19 mouse cellular contexts compared by ENCODE assay signal in genomic region chr7:141483114-141483653, GRCm38 (mm10). TPM values are rescaled to one million over a fixed set of nuclear protein-coding genes. Genes with fewer than 3 reads are reported as not detected.
A peak's percentile ranks its signal among the peaks of the same experiment; 100 is the strongest.
DNase-seq lines count a peak whose midpoint lies in the region; ATAC-seq lines count a peak whose summit lies in the region.
"Had no signal": no experiment of that assay in that cellular context is flagged by ENCODE, and none has a peak within 500 bp of the region (broad histone marks: within the 10 kb centered on the region; RNA-seq: fewer than 3 reads in every experiment).

No protein-coding gene starts in this region.

- H3K4me2 ChIP-seq in midbrain, embryonic 11.5 days, result no peak overlapping the region; the same call in 1 of the 2 replicates
- H3K4me2 ChIP-seq in forebrain, embryonic 14.5 days (ENCODE audit: low read length), result peak overlapping the region; percentile 89; the same call in 1 of the 2 replicates
- peak overlapping the region; percentile 87 for H3K4me2 ChIP-seq in hindbrain, embryonic 16.5 days (ENCODE audit: low read length)
- H3K4me2 ChIP-seq in neural tube, embryonic 14.5 days (ENCODE audit: low read depth, low read length), result peak overlapping the region; percentile 88

- WGBS in midbrain, embryonic 10.5 days, result 78% methylated on average over 6 of the region's 6 CpGs
- WGBS in midbrain, embryonic 11.5 days, result 81% methylated on average over 5 of the region's 6 CpGs
- 79% methylated on average over 6 of the region's 6 CpGs for WGBS in forebrain, embryonic 14.5 days
- WGBS in hindbrain, embryonic 16.5 days, result 76% methylated on average over 6 of the region's 6 CpGs
- 77% methylated on average over 6 of the region's 6 CpGs for WGBS in neural tube, embryonic 14.5 days

- peak overlapping the region; percentile 74; the same call in 1 of the 2 replicates for H3K4me3 ChIP-seq in midbrain, embryonic 10.5 days
- no peak overlapping the region for H3K4me3 ChIP-seq in midbrain, embryonic 11.5 days (ENCODE audit: low read depth, low read length)
- H3K4me3 ChIP-seq in forebrain, embryonic 14.5 days (ENCODE audit: low read depth, low read length), result no peak overlapping the region
- peak overlapping the region; percentile 73 for H3K4me3 ChIP-seq in hindbrain, embryonic 16.5 days (ENCODE audit: low read length)
- peak overlapping the region; percentile 65 for H3K4me3 ChIP-seq in neural tube, embryonic 14.5 days (ENCODE audit: low read depth, low read length)

- H3K9me3 ChIP-seq in midbrain, embryonic 10.5 days (replicated peaks), result no peaks in the 10 kb centered on the region
- H3K9me3 ChIP-seq in midbrain, embryonic 11.5 days (ENCODE audit: control insufficient read depth, low read length), result no peaks in the 10 kb centered on the region
- H3K9me3 ChIP-seq in forebrain, embryonic 14.5 days (replicated peaks; ENCODE audit: control insufficient read depth, low read length), result no peaks in the 10 kb centered on the region
- no peaks in the 10 kb centered on the region for H3K9me3 ChIP-seq in hindbrain, embryonic 16.5 days (ENCODE audit: control insufficient read depth, low read length)
- no peaks in the 10 kb centered on the region for H3K9me3 ChIP-seq in neural tube, embryonic 14.5 days (ENCODE audit: control insufficient read depth, low read length)
- H3K9me3 ChIP-seq: lung, embryonic 15.5 days had no signal

- peaks cover 30% of the 10 kb centered on the region for H3K4me1 ChIP-seq in midbrain, embryonic 10.5 days
- H3K4me1 ChIP-seq in midbrain, embryonic 11.5 days (ENCODE audit: control insufficient read depth, insufficient read depth, low read length), result peaks cover 10% of the 10 kb centered on the region; the same call in 1 of the 2 replicates
- H3K4me1 ChIP-seq in forebrain, embryonic 14.5 days (ENCODE audit: control insufficient read depth, insufficient read depth, low read length), result peaks cover 14% of the 10 kb centered on the region
- peaks cover 36% of the 10 kb centered on the region for H3K4me1 ChIP-seq in hindbrain, embryonic 16.5 days (ENCODE audit: control insufficient read depth, insufficient read depth, low read depth, low read length)
- peaks cover 16% of the 10 kb centered on the region for H3K4me1 ChIP-seq in neural tube, embryonic 14.5 days (ENCODE audit: control insufficient read depth, insufficient read depth, low read length)

- H3K36me3 ChIP-seq in midbrain, embryonic 10.5 days, result no peaks in the 10 kb centered on the region
- H3K36me3 ChIP-seq in midbrain, embryonic 11.5 days (ENCODE audit: control insufficient read depth, insufficient read depth, low read length), result no peaks in the 10 kb centered on the region
- H3K36me3 ChIP-seq in forebrain, embryonic 14.5 days (ENCODE audit: control insufficient read depth, insufficient read depth, low read length), result no peaks in the 10 kb centered on the region
- H3K36me3 ChIP-seq in hindbrain, embryonic 16.5 days (ENCODE audit: control insufficient read depth, insufficient read depth, low read length), result no peaks in the 10 kb centered on the region
- no peaks in the 10 kb centered on the region for H3K36me3 ChIP-seq in neural tube, embryonic 14.5 days (ENCODE audit: control insufficient read depth, insufficient read depth, low read length)
- H3K36me3 ChIP-seq: lung, embryonic 15.5 days had no signal

- H3K9ac ChIP-seq in midbrain, embryonic 11.5 days (ENCODE audit: low read length), result no peak overlapping the region
- no peak overlapping the region for H3K9ac ChIP-seq in forebrain, embryonic 14.5 days (ENCODE audit: low read length)
- H3K9ac ChIP-seq in hindbrain, embryonic 16.5 days (ENCODE audit: low read depth, low read length), result no peak overlapping the region; the same call in 1 of the 2 replicates
- H3K9ac ChIP-seq in neural tube, embryonic 14.5 days (replicated peaks; ENCODE audit: low read depth, low read length), result peak overlapping the region; percentile 81; the same call in 1 of the 2 replicates

- H3K27ac ChIP-seq in midbrain, embryonic 10.5 days (replicated peaks), result no peak overlapping the region
- no peak overlapping the region for H3K27ac ChIP-seq in midbrain, embryonic 11.5 days (ENCODE audit: low read depth, low read length)
- no peak overlapping the region for H3K27ac ChIP-seq in forebrain, embryonic 14.5 days (ENCODE audit: low read depth, low read length)
- H3K27ac ChIP-seq in hindbrain, embryonic 16.5 days (ENCODE audit: low read depth, low read length), result no peak overlapping the region
- no peak overlapping the region for H3K27ac ChIP-seq in neural tube, embryonic 14.5 days (ENCODE audit: low read depth, low read length)
- H3K27ac ChIP-seq: left cerebral cortex, adult 2 months; lung, embryonic 15.5 days had no signal

- no peak for DNase-seq in midbrain, embryonic 10.5 days (ENCODE audit: low spot score)
- DNase-seq in midbrain, embryonic 11.5 days (ENCODE audit: low spot score, missing footprints), result no peak
- no peak for DNase-seq in forebrain, embryonic 14.5 days (ENCODE audit: low spot score)
- DNase-seq in left cerebral cortex, adult 8-10 months (ENCODE audit: low spot score in 2 of 2), result no peak
- no peak for DNase-seq in layer of hippocampus, postnatal 36 days
- no peak for DNase-seq in kidney, postnatal 36 days
- DNase-seq: heart, adult 11 months; heart, postnatal 14 days; kidney, adult 11 months; liver; retina, postnatal 1 day; spleen, adult 18-20 months; thymus, postnatal 36 days had no signal

- H3K27me3 ChIP-seq in midbrain, embryonic 10.5 days (ENCODE audit: low read depth, poor library complexity, severe bottlenecking), result peaks cover 40% of the 10 kb centered on the region
- H3K27me3 ChIP-seq in midbrain, embryonic 11.5 days (ENCODE audit: control insufficient read depth, insufficient read depth, low read length), result peaks cover 11% of the 10 kb centered on the region
- H3K27me3 ChIP-seq in forebrain, embryonic 14.5 days (replicated peaks; ENCODE audit: control insufficient read depth, insufficient read depth, low read length), result no peaks in the 10 kb centered on the region
- no peaks in the 10 kb centered on the region for H3K27me3 ChIP-seq in hindbrain, embryonic 16.5 days (replicated peaks; ENCODE audit: control insufficient read depth, insufficient read depth, low read length)
- peaks cover 4% of the 10 kb centered on the region; the same call in 1 of the 2 replicates for H3K27me3 ChIP-seq in neural tube, embryonic 14.5 days (ENCODE audit: control insufficient read depth, insufficient read depth, low read length)

- ATAC-seq in midbrain, embryonic 11.5 days (ENCODE audit: low FRiP score), result no peak
- ATAC-seq in forebrain, embryonic 14.5 days, result no peak
- ATAC-seq in hindbrain, embryonic 16.5 days, result no peak
- no peak for ATAC-seq in neural tube, embryonic 14.5 days (ENCODE audit: low read depth)
- ATAC-seq: activated CD4-positive, CD25-positive, alpha-beta regulatory T cell, adult 4 months; CD4-positive, CD25-positive, alpha-beta regulatory T cell, adult 4 months had no signal

RNA-seq across cellular contexts. Expression of gene Tspan4, which starts 8.1 kb away (rescaled TPM):
- 33.3 and 38.7 TPM in 2 replicates for polyA plus RNA-seq in midbrain, embryonic 10.5 days (2016; fragmentation: Nextera tagmentation; extraction: Ambion mirVana)
- polyA plus RNA-seq in midbrain, embryonic 11.5 days (2014; fragmentation: Nextera tagmentation; extraction: Ambion mirVana), result 26.9 and 28.6 TPM in 2 replicates
- polyA plus RNA-seq in forebrain, embryonic 14.5 days (2014; fragmentation: Nextera tagmentation; extraction: Ambion mirVana), result 29.9 and 30.9 TPM in 2 replicates
- 68.3 and 71.0 TPM in 2 replicates for polyA plus RNA-seq in hindbrain, embryonic 16.5 days (2015; fragmentation: Nextera tagmentation; extraction: Ambion mirVana)
- polyA plus RNA-seq in neural tube, embryonic 14.5 days (2014; fragmentation: Nextera tagmentation; extraction: Ambion mirVana), result 55.7 and 63.3 TPM in 2 replicates
- total RNA-seq in left cerebral cortex, adult 8-10 months (2022), result 10 to 100 TPM; 17.6 to 28.0 (median 23.9) TPM
- total RNA-seq in layer of hippocampus, postnatal 36 days (2021), result 10 to 100 TPM; 13.1 to 13.7 TPM

RNA-seq across cellular contexts. Expression of gene Polr2l, which starts 8.3 kb away (rescaled TPM):
- polyA plus RNA-seq in midbrain, embryonic 10.5 days (2016; fragmentation: Nextera tagmentation; extraction: Ambion mirVana), result 82.1 and 85.0 TPM in 2 replicates
- 63.5 and 74.2 TPM in 2 replicates for polyA plus RNA-seq in midbrain, embryonic 11.5 days (2014; fragmentation: Nextera tagmentation; extraction: Ambion mirVana)
- 72.2 and 79.3 TPM in 2 replicates for polyA plus RNA-seq in forebrain, embryonic 14.5 days (2014; fragmentation: Nextera tagmentation; extraction: Ambion mirVana)
- 72.4 and 75.8 TPM in 2 replicates for polyA plus RNA-seq in hindbrain, embryonic 16.5 days (2015; fragmentation: Nextera tagmentation; extraction: Ambion mirVana)
- 74.0 and 87.3 TPM in 2 replicates for polyA plus RNA-seq in neural tube, embryonic 14.5 days (2014; fragmentation: Nextera tagmentation; extraction: Ambion mirVana)
- total RNA-seq in left cerebral cortex, adult 8-10 months (2022), result 10 to 100 TPM; 32.2 to 42.4 (median 33.2) TPM
- 10 to 100 TPM; 42.8 to 44.9 TPM for total RNA-seq in layer of hippocampus, postnatal 36 days (2021)

RNA-seq across cellular contexts. Expression of gene Cd151, which starts 16.0 kb away (rescaled TPM):
- 17.3 and 17.6 TPM in 2 replicates for polyA plus RNA-seq in midbrain, embryonic 10.5 days (2016; fragmentation: Nextera tagmentation; extraction: Ambion mirVana)
- 32.5 and 36.6 TPM in 2 replicates for polyA plus RNA-seq in midbrain, embryonic 11.5 days (2014; fragmentation: Nextera tagmentation; extraction: Ambion mirVana)
- polyA plus RNA-seq in forebrain, embryonic 14.5 days (2014; fragmentation: Nextera tagmentation; extraction: Ambion mirVana), result 56.8 and 60.4 TPM in 2 replicates
- polyA plus RNA-seq in hindbrain, embryonic 16.5 days (2015; fragmentation: Nextera tagmentation; extraction: Ambion mirVana), result 23.0 and 24.7 TPM in 2 replicates
- polyA plus RNA-seq in neural tube, embryonic 14.5 days (2014; fragmentation: Nextera tagmentation; extraction: Ambion mirVana), result 43.3 and 49.6 TPM in 2 replicates
- 10 to 100 TPM; 30.2 to 35.5 (median 33.4) TPM for total RNA-seq in left cerebral cortex, adult 8-10 months (2022)
- 10 to 100 TPM; 21.4 to 21.5 TPM for total RNA-seq in layer of hippocampus, postnatal 36 days (2021)

RNA-seq across cellular contexts. Expression of gene Cracr2b, which starts 22.3 kb away (rescaled TPM):
- 4.1 and 6.9 TPM in 2 replicates for polyA plus RNA-seq in midbrain, embryonic 10.5 days (2016; fragmentation: Nextera tagmentation; extraction: Ambion mirVana)
- 2.7 and 5.3 TPM in 2 replicates for polyA plus RNA-seq in midbrain, embryonic 11.5 days (2014; fragmentation: Nextera tagmentation; extraction: Ambion mirVana)
- 3.0 and 4.3 TPM in 2 replicates for polyA plus RNA-seq in forebrain, embryonic 14.5 days (2014; fragmentation: Nextera tagmentation; extraction: Ambion mirVana)
- polyA plus RNA-seq in hindbrain, embryonic 16.5 days (2015; fragmentation: Nextera tagmentation; extraction: Ambion mirVana), result 7.9 and 10.8 TPM in 2 replicates
- 3.6 and 6.6 TPM in 2 replicates for polyA plus RNA-seq in neural tube, embryonic 14.5 days (2014; fragmentation: Nextera tagmentation; extraction: Ambion mirVana)
- total RNA-seq in left cerebral cortex, adult 8-10 months (2022), result 1 to 10 TPM; 3.9 to 5.4 (median 4.4) TPM
- 1 to 10 TPM; 3.9 to 6.0 TPM for total RNA-seq in layer of hippocampus, postnatal 36 days (2021)
- polyA plus RNA-seq: activated CD4-positive, CD25-positive, alpha-beta regulatory T cell, adult 4 months; CD4-positive, CD25-positive, alpha-beta regulatory T cell, adult 4 months had no signal

RNA-seq across cellular contexts. Expression of gene Pnpla2, which starts 28.2 kb away (rescaled TPM):
- polyA plus RNA-seq in midbrain, embryonic 10.5 days (2016; fragmentation: Nextera tagmentation; extraction: Ambion mirVana), result 15.2 and 17.5 TPM in 2 replicates
- polyA plus RNA-seq in midbrain, embryonic 11.5 days (2014; fragmentation: Nextera tagmentation; extraction: Ambion mirVana), result 12.7 and 14.0 TPM in 2 replicates
- 16.3 and 20.5 TPM in 2 replicates for polyA plus RNA-seq in forebrain, embryonic 14.5 days (2014; fragmentation: Nextera tagmentation; extraction: Ambion mirVana)
- 20.0 and 20.9 TPM in 2 replicates for polyA plus RNA-seq in hindbrain, embryonic 16.5 days (2015; fragmentation: Nextera tagmentation; extraction: Ambion mirVana)
- polyA plus RNA-seq in neural tube, embryonic 14.5 days (2014; fragmentation: Nextera tagmentation; extraction: Ambion mirVana), result 14.0 and 14.7 TPM in 2 replicates
- 10 to 100 TPM; 21.2 to 32.6 (median 27.2) TPM for total RNA-seq in left cerebral cortex, adult 8-10 months (2022)
- 10 to 100 TPM; 17.7 to 27.0 TPM for total RNA-seq in layer of hippocampus, postnatal 36 days (2021)

Comparison
In these comparisons a context has a peak if more than half of its experiments do, and no peak if none do; other contexts are left out.
1. H3K4me3 ChIP-seq: peak in midbrain, embryonic 10.5 days (single experiment), hindbrain, embryonic 16.5 days (single experiment) and neural tube, embryonic 14.5 days (single experiment); none in midbrain, embryonic 11.5 days (single experiment) and forebrain, embryonic 14.5 days (single experiment).